Comparison of ENCODE assay signal across 37 mouse cellular contexts in the genomic region with DNA sequence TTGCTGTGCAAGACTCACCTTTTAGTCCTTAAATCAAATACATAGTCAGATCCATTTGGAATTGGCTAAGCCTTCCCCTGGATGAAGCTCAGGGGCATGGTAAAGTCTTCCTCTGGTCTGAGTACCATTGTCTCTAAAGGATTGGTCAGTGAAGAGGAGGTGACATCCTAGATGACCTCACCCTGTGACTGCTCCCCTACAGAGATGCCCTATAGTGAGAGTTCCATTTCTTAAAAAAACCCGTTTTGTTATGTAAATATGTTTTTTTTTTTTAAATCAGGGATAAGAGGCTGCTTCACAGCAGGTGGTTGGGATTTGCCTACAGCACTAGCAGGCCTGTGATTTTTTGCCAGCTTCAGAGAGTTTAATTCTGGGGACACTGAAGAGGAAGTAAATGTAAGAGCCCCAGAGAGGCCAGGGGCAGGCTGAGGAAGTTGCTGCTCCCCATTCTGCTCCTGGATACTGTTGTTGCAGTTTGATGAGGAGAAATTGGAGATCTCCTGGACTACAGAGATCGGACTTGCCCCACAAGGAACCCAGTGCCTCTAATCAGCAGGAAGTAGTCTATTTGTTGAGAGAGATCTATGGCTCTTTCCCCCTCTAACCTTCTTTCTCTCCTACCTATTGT. TPM values are rescaled to one million over a fixed set of nuclear protein-coding genes. Genes with fewer than 3 reads are reported as not detected.
DNase-seq lines count a peak whose midpoint lies in the region; ATAC-seq and TF ChIP-seq lines count a peak whose summit lies in the region.
"Had no signal": no experiment of that assay in that cellular context is flagged by ENCODE, and none has a peak within 500 bp of the region (broad histone marks: within the 10 kb centered on the region; RNA-seq: fewer than 3 reads in every experiment).

No protein-coding gene starts in this region.

- no peak overlapping the region for H3K9ac ChIP-seq in midbrain, embryonic 13.5 days (replicated peaks)
- H3K9ac ChIP-seq in ES-E14 (ENCODE audit: insufficient read depth, low read depth, low read length, poor library complexity, severe bottlenecking): no peak overlapping the region
- H3K9ac ChIP-seq: embryonic facial prominence, embryonic 15.5 days; forebrain, embryonic 13.5 days; hindbrain, embryonic 12.5 days; liver, embryonic 14.5 days; lung, embryonic 14.5 days; neural tube, embryonic 15.5 days had no signal

- H3K9me3 ChIP-seq in midbrain, embryonic 10.5 days (replicated peaks): no peaks in the 10 kb centered on the region
- H3K9me3 ChIP-seq in midbrain, embryonic 13.5 days: no peaks in the 10 kb centered on the region
- H3K9me3 ChIP-seq in ES-E14 (ENCODE audit: control insufficient read depth, insufficient read depth, low read depth, low read length): no peaks in the 10 kb centered on the region
- H3K9me3 ChIP-seq: embryonic facial prominence, embryonic 10.5 days; embryonic facial prominence, embryonic 15.5 days; forebrain, embryonic 13.5 days; hindbrain, embryonic 12.5 days; neural tube, embryonic 15.5 days had no signal

- no peak for TF ChIP-seq CTCF in brain, embryonic 14.5 days (IDR thresholded peaks at IDR 0.05; ENCODE audit: borderline replicate concordance, extremely low read depth, insufficient read depth, insufficient read length)

- H3K27ac ChIP-seq in midbrain, embryonic 10.5 days (replicated peaks): peak overlapping the region; percentile 49; the same call in 1 of the 2 replicates
- H3K27ac ChIP-seq in midbrain, embryonic 13.5 days: no peak overlapping the region
- H3K27ac ChIP-seq in ES-E14 (ENCODE audit: insufficient read depth, low read depth, low read length, poor library complexity, severe bottlenecking): no peak overlapping the region
- H3K27ac ChIP-seq: embryonic facial prominence, embryonic 10.5 days; embryonic facial prominence, embryonic 15.5 days; forebrain, embryonic 13.5 days; hindbrain, embryonic 12.5 days; hindbrain, postnatal 0 days; liver, embryonic 14.5 days; neural tube, embryonic 15.5 days had no signal

- no peak overlapping the region for H3K4me3 ChIP-seq in midbrain, embryonic 10.5 days
- H3K4me3 ChIP-seq in midbrain, embryonic 13.5 days (replicated peaks): no peak overlapping the region
- no peak overlapping the region for H3K4me3 ChIP-seq in ES-E14 (ENCODE audit: insufficient read depth in 1 of 2, low read depth in 1 of 2, low read length in 2 of 2, poor library complexity in 1 of 2, severe bottlenecking in 1 of 2)
- H3K4me3 ChIP-seq: embryonic facial prominence, embryonic 10.5 days; embryonic facial prominence, embryonic 15.5 days; forebrain, embryonic 13.5 days; hindbrain, embryonic 12.5 days; neural tube, embryonic 15.5 days had no signal

- peak; percentile 17 for DNase-seq in midbrain, embryonic 10.5 days (ENCODE audit: low spot score)
- DNase-seq in ES-E14 (ENCODE audit: low read depth, low spot score): no peak
- DNase-seq in brain, embryonic 14.5 days (ENCODE audit: low read depth): peak; percentile 30
- DNase-seq in left cerebral cortex, adult 18-20 months (ENCODE audit: low spot score in 2 of 2): no peak
- DNase-seq in spleen, postnatal 10 days (ENCODE audit: low spot score in 2 of 2): no peak
- DNase-seq: adrenal gland, postnatal 10 days; cerebellum, adult 11-12 months; cerebellum, postnatal 14 days; gastrocnemius, postnatal 25 days; heart, adult 18-20 months; heart, postnatal 36 days; kidney, adult 9 months; kidney, postnatal 10 days; layer of hippocampus, postnatal 36 days; liver; lung, embryonic 14.5 days; lung, postnatal 14 days; retina, postnatal 1 day; right cerebral cortex, postnatal 25 days; thymus, postnatal 14 days had no signal

- peaks cover 20% of the 10 kb centered on the region for H3K4me1 ChIP-seq in midbrain, embryonic 10.5 days
- peaks cover 12% of the 10 kb centered on the region for H3K4me1 ChIP-seq in midbrain, embryonic 13.5 days (replicated peaks)
- H3K4me1 ChIP-seq in ES-E14 (ENCODE audit: control insufficient read depth in 2 of 2, insufficient read depth in 2 of 2, low read length in 2 of 2, poor library complexity in 1 of 2): no peaks in the 10 kb centered on the region
- H3K4me1 ChIP-seq: embryonic facial prominence, embryonic 10.5 days; embryonic facial prominence, embryonic 15.5 days; neural tube, embryonic 15.5 days had no signal

- in situ Hi-C loops in ES-E14 (cut with MboI; ENCODE audit: low sequenced_read_pairs in 2 of 2, unreplicated experiment in 2 of 2): no loop called here

- H3K36me3 ChIP-seq in midbrain, embryonic 10.5 days: no peaks in the 10 kb centered on the region
- H3K36me3 ChIP-seq in midbrain, embryonic 13.5 days: no peaks in the 10 kb centered on the region
- H3K36me3 ChIP-seq in ES-E14 (ENCODE audit: control insufficient read depth, insufficient read depth, low read length, poor library complexity, severe bottlenecking): no peaks in the 10 kb centered on the region
- H3K36me3 ChIP-seq: embryonic facial prominence, embryonic 10.5 days; embryonic facial prominence, embryonic 15.5 days; hindbrain, embryonic 12.5 days; neural tube, embryonic 15.5 days had no signal

- no peaks in the 10 kb centered on the region for H3K27me3 ChIP-seq in midbrain, embryonic 10.5 days (ENCODE audit: low read depth, poor library complexity, severe bottlenecking)
- H3K27me3 ChIP-seq in midbrain, embryonic 13.5 days: no peaks in the 10 kb centered on the region
- H3K27me3 ChIP-seq: embryonic facial prominence, embryonic 15.5 days; forebrain, embryonic 13.5 days; hindbrain, embryonic 12.5 days; neural tube, embryonic 15.5 days had no signal

- ATAC-seq in midbrain, embryonic 13.5 days: no peak
- ATAC-seq in monocyte, adult 5-6 weeks (replicated peaks; ENCODE audit: insufficient number of reproducible peaks, low FRiP score, low TSS enrichment, poor library complexity, severe bottlenecking): peak; percentile 41; the same call in 1 of the 2 replicates
- ATAC-seq: forebrain, embryonic 13.5 days; hindbrain, postnatal 0 days; intestine, postnatal 0 days had no signal

- no peak for TF ChIP-seq POLR2A in brain, embryonic 14.5 days (IDR thresholded peaks at IDR 0.05; ENCODE audit: borderline replicate concordance, extremely low read depth, insufficient read depth, insufficient read length, poor library complexity, severe bottlenecking)

- WGBS in midbrain, embryonic 10.5 days: 16% methylated on average over 2 of the region's 2 CpGs
- WGBS in midbrain, embryonic 13.5 days: 20% methylated on average over 2 of the region's 2 CpGs

- H3K4me2 ChIP-seq in midbrain, embryonic 13.5 days (replicated peaks): no peak overlapping the region
- H3K4me2 ChIP-seq: embryonic facial prominence, embryonic 15.5 days; forebrain, embryonic 13.5 days; heart, embryonic 11.5 days; hindbrain, embryonic 12.5 days; lung, embryonic 14.5 days; neural tube, embryonic 15.5 days had no signal

TF ChIP-seq in ES-E14, 5 proteins besides CTCF, POLR2A, EP300 and RAD21:
- TF ChIP-seq ZNF384 (IDR thresholded peaks at IDR 0.05; ENCODE audit: low read depth, low read length) (peak; percentile 77), ZC3H11A (IDR thresholded peaks at IDR 0.05; ENCODE audit: borderline replicate concordance, low read depth, low read length) (no peak)

RNA-seq across cellular contexts. Expression of gene AF067063, which starts 12.3 kb away (rescaled TPM):
- polyA plus RNA-seq in midbrain, embryonic 10.5 days (2016; fragmentation: Nextera tagmentation; extraction: Ambion mirVana): not detected in 2 replicates
- not detected in 2 replicates for polyA plus RNA-seq in midbrain, embryonic 13.5 days (2015; fragmentation: Nextera tagmentation; extraction: Ambion mirVana)
- 1.5 and 2.5 TPM in 2 replicates for total RNA-seq in ES-E14 (2012; rRNA removed)
- polyA plus RNA-seq in brain, embryonic 14.5 days (2012; rRNA removed): 0.19 and 0.23 TPM in 2 replicates
- total RNA-seq in monocyte, adult 5-6 weeks (2017): not detected in 3 replicates
- not detected for total RNA-seq in left cerebral cortex, adult 18-20 months (2021)
- total RNA-seq: adrenal gland, postnatal 10 days; gastrocnemius, adult 18-20 months; gastrocnemius, postnatal 25 days; heart, adult 18-20 months; heart, postnatal 36 days; layer of hippocampus, postnatal 36 days; left cerebral cortex, postnatal 10 days had no signal
- polyA plus RNA-seq: embryonic facial prominence, embryonic 10.5 days; embryonic facial prominence, embryonic 15.5 days; forebrain, embryonic 13.5 days; heart, embryonic 11.5 days; heart, embryonic 16.5 days; hindbrain, embryonic 12.5 days; hindbrain, postnatal 0 days; intestine, postnatal 0 days; large intestine, adult 2 months; limb, embryonic 11.5 days; liver, embryonic 14.5 days; lung, embryonic 14.5 days; neural tube, embryonic 15.5 days; stomach, embryonic 16.5 days had no signal

RNA-seq across cellular contexts. Expression of gene D13Ertd608e, which starts 18.1 kb away (rescaled TPM):
- polyA plus RNA-seq in midbrain, embryonic 10.5 days (2016; fragmentation: Nextera tagmentation; extraction: Ambion mirVana): not detected in 2 replicates
- polyA plus RNA-seq in midbrain, embryonic 13.5 days (2015; fragmentation: Nextera tagmentation; extraction: Ambion mirVana): not detected in 2 replicates
- total RNA-seq in ES-E14 (2012; rRNA removed): 7.9 and 8.7 TPM in 2 replicates
- polyA plus RNA-seq in brain, embryonic 14.5 days (2012; rRNA removed): not detected in 2 replicates
- not detected in 3 replicates for total RNA-seq in monocyte, adult 5-6 weeks (2017)
- total RNA-seq in left cerebral cortex, adult 18-20 months (2021): not detected
- total RNA-seq: adrenal gland, postnatal 10 days; gastrocnemius, adult 18-20 months; gastrocnemius, postnatal 25 days; heart, adult 18-20 months; heart, postnatal 36 days; hindbrain, postnatal 0 days; layer of hippocampus, postnatal 36 days; left cerebral cortex, postnatal 10 days had no signal
- polyA plus RNA-seq: embryonic facial prominence, embryonic 10.5 days; embryonic facial prominence, embryonic 15.5 days; forebrain, embryonic 13.5 days; heart, embryonic 11.5 days; heart, embryonic 16.5 days; hindbrain, embryonic 12.5 days; hindbrain, postnatal 0 days; intestine, postnatal 0 days; large intestine, adult 2 months; limb, embryonic 11.5 days; liver, embryonic 14.5 days; lung, embryonic 14.5 days; neural tube, embryonic 15.5 days; stomach, embryonic 16.5 days had no signal

RNA-seq across cellular contexts. Expression of gene Zfp131, which starts 27.0 kb away (rescaled TPM):
- 40.6 and 42.1 TPM in 2 replicates for polyA plus RNA-seq in midbrain, embryonic 10.5 days (2016; fragmentation: Nextera tagmentation; extraction: Ambion mirVana)
- polyA plus RNA-seq in midbrain, embryonic 13.5 days (2015; fragmentation: Nextera tagmentation; extraction: Ambion mirVana): 42.8 and 43.8 TPM in 2 replicates
- total RNA-seq in ES-E14 (2012; rRNA removed): 27.5 and 31.0 TPM in 2 replicates
- polyA plus RNA-seq in brain, embryonic 14.5 days (2012; rRNA removed): 27.2 and 33.4 TPM in 2 replicates
- 68.4 to 81.1 TPM (median 71.3 TPM) in 3 replicates for total RNA-seq in monocyte, adult 5-6 weeks (2017)
- 10 to 100 TPM; 45.5 to 45.6 TPM for total RNA-seq in left cerebral cortex, adult 18-20 months (2021)

Comparison
In these comparisons a context has a peak if more than half of its experiments do, and no peak if none do; other contexts are left out.
1. DNase-seq: peak in midbrain, embryonic 10.5 days (single experiment) and brain, embryonic 14.5 days (single experiment); none in ES-E14 (single experiment), left cerebral cortex, adult 18-20 months (0 of 2) and spleen, postnatal 10 days (0 of 2).